ENCODE assay signal across 8 mouse cellular contexts in genomic region chr17:32505851-32506728, GRCm38 (mm10). TPM values are rescaled to one million over a fixed set of nuclear protein-coding genes. Genes with fewer than 3 reads are reported as not detected.
DNase-seq lines count a peak whose midpoint lies in the region; ATAC-seq and TF ChIP-seq lines count a peak whose summit lies in the region.

Gene Cyp4f17 (plus strand): TSS chr17:32506050.

- no peaks in the 10 kb centered on the region for H3K9me3 ChIP-seq in embryonic facial prominence, embryonic 14.5 days (ENCODE audit: control insufficient read depth, low read length)
- no peaks in the 10 kb centered on the region for H3K9me3 ChIP-seq in heart, embryonic 15.5 days (replicated peaks)

- TF ChIP-seq CTCF in C2C12 (IDR thresholded peaks at IDR 0.05; ENCODE audit: control insufficient read depth, insufficient read depth, insufficient read length), result no peak
- TF ChIP-seq CTCF in small intestine, adult 2 months (IDR thresholded peaks at IDR 0.05; ENCODE audit: extremely low read depth, insufficient read length, insufficient replicate concordance, low read depth, low read length), result no peak

- TF ChIP-seq POLR2A in small intestine, adult 2 months (IDR thresholded peaks at IDR 0.05; ENCODE audit: low read depth, low read length), result no peak; the same call in 1 of the 2 replicates

- H3K27ac ChIP-seq in embryonic facial prominence, embryonic 14.5 days (replicated peaks; ENCODE audit: low read depth, low read length), result peak within 1 kb of the TSS; percentile 73
- peak within 1 kb of the TSS; percentile 92 for H3K27ac ChIP-seq in heart, embryonic 15.5 days
- H3K27ac ChIP-seq in macrophage, result no peak within 1 kb of the TSS
- H3K27ac ChIP-seq in small intestine, adult 2 months (ENCODE audit: insufficient read depth, low read depth, low read length), result no peak within 1 kb of the TSS

- H3K27me3 ChIP-seq in C2C12 (ENCODE audit: control insufficient read depth, insufficient read depth, insufficient read length), result no peaks in the 10 kb centered on the region
- no peaks in the 10 kb centered on the region for H3K27me3 ChIP-seq in embryonic facial prominence, embryonic 14.5 days (replicated peaks; ENCODE audit: control insufficient read depth, insufficient read depth, low read length)
- no peaks in the 10 kb centered on the region for H3K27me3 ChIP-seq in heart, embryonic 15.5 days
- H3K27me3 ChIP-seq in small intestine, adult 2 months (ENCODE audit: control insufficient read depth, insufficient read depth, low read length), result no peaks in the 10 kb centered on the region

- H3K4me3 ChIP-seq in C2C12 (ENCODE audit: insufficient read depth, poor library complexity, severe bottlenecking) (peak within 1 kb of the TSS; percentile 25), macrophage (ENCODE audit: inconsistent target) (peak within 1 kb of the TSS; percentile 51)
- H3K4me3 ChIP-seq in embryonic facial prominence, embryonic 14.5 days (ENCODE audit: low read depth, low read length), result peak within 1 kb of the TSS; percentile 49
- peak within 1 kb of the TSS; percentile 59 for H3K4me3 ChIP-seq in heart, embryonic 15.5 days
- peak within 1 kb of the TSS; percentile 67 for H3K4me3 ChIP-seq in small intestine, adult 2 months (ENCODE audit: low read depth, low read length)

- peak within 1 kb of the TSS; percentile 67 for H3K4me2 ChIP-seq in embryonic facial prominence, embryonic 14.5 days (ENCODE audit: low read depth, low read length)
- peak within 1 kb of the TSS; percentile 89 for H3K4me2 ChIP-seq in heart, embryonic 15.5 days

- WGBS in embryonic facial prominence, embryonic 14.5 days, result 1% methylated on average over 29 of the region's 30 CpGs
- WGBS in heart, embryonic 15.5 days, result 2% methylated on average over 30 of the region's 30 CpGs
- WGBS in macrophage (ENCODE audit: missing documents), result 6% methylated on average over 30 of the region's 30 CpGs
- under 1% methylated on average over 30 of the region's 30 CpGs for WGBS in small intestine, adult 2 months

- H3K36me3 ChIP-seq in C2C12 (ENCODE audit: control insufficient read depth, insufficient read depth) (no peaks in the 10 kb centered on the region), macrophage (ENCODE audit: inconsistent target) (no peaks in the 10 kb centered on the region)
- peaks cover 13% of the 10 kb centered on the region; the same call in 1 of the 2 replicates for H3K36me3 ChIP-seq in embryonic facial prominence, embryonic 14.5 days (ENCODE audit: control insufficient read depth, insufficient read depth, low read length)
- peaks cover 9% of the 10 kb centered on the region; the same call in 1 of the 2 replicates for H3K36me3 ChIP-seq in heart, embryonic 15.5 days
- no peaks in the 10 kb centered on the region for H3K36me3 ChIP-seq in small intestine, adult 2 months (ENCODE audit: control insufficient read depth, insufficient read depth, low read length)

- DNase-seq in MN1 (ENCODE audit: low spot score), result peak; percentile 65
- peak; percentile 81 for DNase-seq in embryonic facial prominence, embryonic 14.5 days (ENCODE audit: low spot score)
- peak; percentile 72 for DNase-seq in kidney, postnatal 10 days
- DNase-seq in spleen, postnatal 36 days (ENCODE audit: low spot score in 2 of 2), result no peak

- ATAC-seq in embryonic facial prominence, embryonic 14.5 days (ENCODE audit: low read depth), result peak; percentile 92
- ATAC-seq in heart, embryonic 15.5 days (replicated peaks; ENCODE audit: insufficient number of reproducible peaks, insufficient read depth, low FRiP score, low read depth), result peak; percentile 82

- no peaks in the 10 kb centered on the region for H3K79me3 ChIP-seq in C2C12 (ENCODE audit: low read depth)

- peak within 1 kb of the TSS; percentile 19 for H3ac ChIP-seq in C2C12 (ENCODE audit: control insufficient read depth, insufficient read length, low read depth)

- H3K9ac ChIP-seq in embryonic facial prominence, embryonic 14.5 days (ENCODE audit: low read depth, low read length), result peak within 1 kb of the TSS; percentile 63
- peak within 1 kb of the TSS; percentile 63 for H3K9ac ChIP-seq in heart, embryonic 15.5 days

- no peaks in the 10 kb centered on the region for H3K79me2 ChIP-seq in C2C12 (ENCODE audit: control insufficient read depth, insufficient read depth)
- H3K79me2 ChIP-seq in macrophage (ENCODE audit: inconsistent target), result no peaks in the 10 kb centered on the region

- peaks cover 8% of the 10 kb centered on the region; the same call in 1 of the 2 replicates for H3K4me1 ChIP-seq in embryonic facial prominence, embryonic 14.5 days (ENCODE audit: control insufficient read depth, insufficient read depth, low read length)
- H3K4me1 ChIP-seq in heart, embryonic 15.5 days (replicated peaks), result peaks cover 24% of the 10 kb centered on the region
- H3K4me1 ChIP-seq in small intestine, adult 2 months (ENCODE audit: control insufficient read depth, insufficient read depth, insufficient read length, low read length), result no peaks in the 10 kb centered on the region; the same call in 1 of the 2 replicates

TF ChIP-seq in C2C12, 6 proteins besides CTCF, POLR2A, EP300 and RAD21:
- TF ChIP-seq MAX (IDR thresholded peaks at IDR 0.05) (no peak), FOSL1 (IDR thresholded peaks at IDR 0.05; ENCODE audit: insufficient read depth, low read length, poor library complexity, severe bottlenecking) (no peak), USF1 (IDR thresholded peaks at IDR 0.05; ENCODE audit: low read depth) (peak; percentile 43)

RNA-seq across cellular contexts. Expression of gene Cyp4f17, which starts in this region (rescaled TPM):
- polyA plus RNA-seq in C2C12 (2012; fragmentation: generic; extraction: Trizol) (1.3 TPM), macrophage (2018) (1.8 to 2.3 TPM (median 1.9 TPM) in 3 replicates)
- 5.3 and 5.8 TPM in 2 replicates for polyA plus RNA-seq in embryonic facial prominence, embryonic 14.5 days (2014; fragmentation: Nextera tagmentation; extraction: Ambion mirVana)
- polyA plus RNA-seq in heart, embryonic 15.5 days (2015; fragmentation: Nextera tagmentation; extraction: Ambion mirVana), result 7.0 and 7.3 TPM in 2 replicates
- 10 to 100 TPM in 5 of 26 experiments, 1 to 10 TPM in 21; 1.4 to 15.2 (median 6.5) TPM for total RNA-seq in macrophage (2018; cell fraction: chromatin; rRNA removed)
- total RNA-seq in macrophage (2018; cell fraction: cytosol; rRNA removed), result 1 to 10 TPM in 22 of 26 experiments, under 1 TPM in 4; 0.67 to 2.8 (median 1.6) TPM
- 10 to 100 TPM in 2 of 26 experiments, 1 to 10 TPM in 24; 1.4 to 12.4 (median 4.7) TPM for total RNA-seq in macrophage (2018; cell fraction: nucleus; rRNA removed)
- 2.3 and 2.5 TPM in 2 replicates for polyA plus RNA-seq in small intestine, adult 2 months (2012; rRNA removed)

Comparison
In these comparisons a context has a peak if more than half of its experiments do, and no peak if none do; other contexts are left out.
1. DNase-seq: peak in MN1 (single experiment), embryonic facial prominence, embryonic 14.5 days (single experiment) and kidney, postnatal 10 days (single experiment); none in spleen, postnatal 36 days (0 of 2).
2. H3K27ac ChIP-seq: peak in embryonic facial prominence, embryonic 14.5 days (single experiment) and heart, embryonic 15.5 days (single experiment); none in macrophage (single experiment) and small intestine, adult 2 months (single experiment).
3. Peak in every context shown above with its lines, with median percentiles within 50 percentile points of each other: H3K4me3 ChIP-seq.